Mouse (Mus musculus) hindbrain, embryonic 11.5 days (tissue): ENCODE data around the gene Olfr1382. TPM values are rescaled to one million over a fixed set of nuclear protein-coding genes. Genes with fewer than 3 reads are reported as not detected.
A peak's percentile ranks its signal among the peaks of the same experiment; 100 is the strongest.
"Not testable (repeated sequence)": the region's sequence is repeated elsewhere in the genome, so short reads cannot be mapped to it uniquely, and the experiment has no call there.

ENCODE experiments used
- ATAC-seq: fragments of 200-750 bp; cut with Nextera tagmentation; 2 replicates; pipeline ENCODE4 v1.8.0; 2017; ENCODE audit warnings: mild to moderate bottlenecking, moderate TSS enrichment, moderate library complexity; ENCODE audit not compliant: low FRiP score
- DNase-seq: peaks from one replicate; pipeline ENCODE4 v3.0.0-alpha.2; 2015; ENCODE audit warnings: low spot score
- H3K27ac ChIP-seq: fragments of 300-500 bp; sonication (generic); 2 replicates; pipeline ENCODE4 v1.5.1; 2014; ENCODE audit warnings: mild to moderate bottlenecking, low read depth, low read length
- H3K27me3 ChIP-seq: fragments of 300-500 bp; sonication (generic); 2 replicates; pipeline ENCODE4 v1.6.1; 2014; ENCODE audit warnings: mild to moderate bottlenecking, low read length, moderate library complexity, mixed read lengths; ENCODE audit not compliant: control insufficient read depth, insufficient read depth
- H3K36me3 ChIP-seq: fragments of 300-500 bp; sonication (generic); 2 replicates; pipeline ENCODE4 v1.6.1; 2014; ENCODE audit warnings: mild to moderate bottlenecking, low read length, moderate library complexity, mixed read lengths; ENCODE audit not compliant: control insufficient read depth, insufficient read depth
- H3K4me1 ChIP-seq: fragments of 300-500 bp; sonication (generic); replicated peaks from 2 replicates; pipeline ENCODE4 v1.6.1; 2014; ENCODE audit warnings: low read length, mixed read lengths; ENCODE audit not compliant: control insufficient read depth, insufficient read depth
- H3K4me2 ChIP-seq: fragments of 300-500 bp; sonication (generic); replicated peaks from 2 replicates; pipeline ENCODE4 v1.6.1; 2014; ENCODE audit warnings: mild to moderate bottlenecking, low read depth, low read length
- H3K4me3 ChIP-seq: fragments of 300-500 bp; sonication (generic); 2 replicates; pipeline ENCODE4 v1.5.1; 2014; ENCODE audit warnings: low read depth, low read length
- H3K9ac ChIP-seq: fragments of 300-500 bp; sonication (generic); 2 replicates; pipeline ENCODE4 v1.6.1; 2014; ENCODE audit warnings: low read depth, low read length
- H3K9me3 ChIP-seq: fragments of 300-500 bp; sonication (generic); 2 replicates; pipeline ENCODE4 v1.6.1; 2016; ENCODE audit warnings: low read length; ENCODE audit not compliant: control insufficient read depth
- WGBS: fragments of 180-500 bp; shearing (Covaris S2); extraction: QIAGEN DNeasy Blood & Tissue Kit; methylation state at CpG from one replicate; pipeline ENCODE4 v1.1.7; 2014; 5-methylcytosine and 5-hydroxymethylcytosine counted together
- polyA plus RNA-seq: library from polyadenylated mRNA; unstranded; fragments of >200 nt; fragmentation: Nextera tagmentation; extraction: Ambion mirVana; gene quantifications from 2 replicates; pipeline ENCODE4 v1.2.1, GENCODE M21; 2014

The Olfr1382 gene
- polyA plus RNA-seq = not detected in 2 replicates

DNA sequence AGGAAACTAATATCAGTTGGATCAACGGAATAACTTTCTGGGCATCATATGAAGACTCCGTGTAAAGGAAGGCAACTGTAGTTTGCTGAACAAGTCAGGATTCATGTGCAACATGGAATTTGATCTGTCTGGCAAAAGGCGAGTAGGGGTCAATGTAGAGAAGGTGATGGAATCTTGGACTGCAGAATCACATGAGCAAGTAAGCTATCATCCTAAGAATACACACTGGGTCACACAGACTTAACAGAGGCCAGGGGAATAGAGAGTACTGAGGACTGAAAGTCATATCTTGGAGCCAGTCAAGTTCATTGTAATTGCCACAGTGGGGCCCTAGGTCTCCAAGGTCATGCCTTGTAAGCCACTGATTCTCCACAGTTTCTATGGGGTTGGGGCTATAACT is at the start of gene Olfr1382:
TSS of gene Olfr1382 (plus strand) at position 301 of the 400 bp plus-strand sequence.
- no peaks in the 10 kb centered on the region for H3K9me3 ChIP-seq

DNA sequence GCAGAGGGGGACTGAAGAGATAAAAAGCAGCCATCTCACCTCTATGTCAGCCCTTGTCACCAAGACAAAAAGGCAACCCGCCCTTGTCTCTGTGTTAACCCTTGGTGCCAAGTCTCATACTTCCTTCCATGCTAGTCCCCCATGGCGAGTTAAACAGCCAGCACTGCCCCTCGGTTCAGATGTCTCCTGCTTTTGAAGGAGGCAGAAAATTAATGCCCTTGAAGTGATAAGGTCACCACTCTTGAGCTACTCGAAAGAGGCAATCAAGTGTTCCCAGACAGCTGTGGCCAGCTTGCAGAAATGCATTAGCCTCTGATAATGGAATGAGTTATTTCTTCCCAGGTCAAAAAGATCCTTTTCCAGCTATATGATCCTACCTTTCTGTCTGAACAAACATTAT is 42.1 kb upstream of the Olfr1382 start:
- Histone ChIP-seq H3K9me3 (no peaks in the 10 kb centered on the region), H3K4me1 (no peaks in the 10 kb centered on the region), H3K36me3 (no peaks in the 10 kb centered on the region), H3K4me3 (no peak overlapping the region), H3K9ac (no peak overlapping the region), H3K27ac (no peak overlapping the region), H3K27me3 (no peaks in the 10 kb centered on the region), H3K4me2 (no peak overlapping the region)
- ATAC-seq (no peak), DNase-seq (no peak)
- WGBS = 53% methylated on average over 4 of the region's 4 CpGs

More for the DNA sequence above, at the start of gene Olfr1382:
- DNase-seq = no peak
- Histone ChIP-seq H3K4me3 (no peak within 1 kb of the TSS), H3K4me1 (no peaks in the 10 kb centered on the region), H3K36me3 (no peaks in the 10 kb centered on the region), H3K9ac (no peak within 1 kb of the TSS), H3K27ac (no peak within 1 kb of the TSS), H3K4me2 (no peak within 1 kb of the TSS), H3K27me3 (no peaks in the 10 kb centered on the region)
- WGBS = 86% methylated on average over 3 of the region's 3 CpGs
- no peak for ATAC-seq

DNA sequence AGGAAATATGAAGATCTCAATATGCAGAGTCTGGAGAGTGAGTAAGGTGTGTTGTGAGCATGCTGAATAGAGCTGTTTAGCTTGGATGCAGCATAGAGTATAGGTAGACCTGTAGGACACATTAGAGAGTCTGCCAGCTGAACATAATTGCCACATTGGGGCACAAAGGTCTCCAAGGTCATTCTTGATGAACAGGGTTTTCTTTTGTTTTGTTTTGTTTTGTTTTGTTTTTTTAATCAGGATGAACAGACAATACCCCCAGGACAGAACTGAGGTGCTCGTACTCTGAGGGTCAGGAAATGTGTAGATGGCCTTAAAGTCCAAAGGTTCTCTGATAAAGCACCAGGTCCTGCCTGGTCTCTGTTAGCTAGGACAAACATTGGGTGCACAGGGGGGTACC is 39.3 kb upstream of the Olfr1382 start, which contains the start of gene Olfr1385:
TSS of gene Olfr1385 (plus strand) at position 301 of the 400 bp plus-strand sequence.
- not testable (repeated sequence) for H3K27me3 ChIP-seq, H3K36me3 ChIP-seq, DNase-seq, H3K9ac ChIP-seq, H3K4me1 ChIP-seq, ATAC-seq, H3K9me3 ChIP-seq, H3K27ac ChIP-seq, H3K4me2 ChIP-seq, H3K4me3 ChIP-seq
- 88% methylated on average over 1 of the region's 1 CpGs for WGBS

DNA sequence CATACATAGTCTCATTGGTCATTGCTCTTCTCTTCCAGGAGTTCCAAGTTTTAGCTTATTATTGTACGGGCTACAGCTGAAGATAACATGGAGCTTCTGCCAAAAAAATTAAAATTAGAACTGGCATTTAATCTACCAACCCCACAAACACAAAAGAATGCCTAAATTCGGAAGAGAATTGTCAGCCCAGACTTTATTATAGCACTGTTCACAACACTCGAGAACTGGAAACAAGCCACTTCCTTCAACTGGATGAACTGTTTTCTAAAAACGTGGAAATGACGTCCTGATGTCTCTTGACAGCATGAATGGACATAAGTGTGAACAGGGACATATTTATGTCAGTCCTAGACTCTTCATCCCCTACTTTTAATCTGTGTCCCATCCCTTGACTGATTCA is 10.0 kb upstream of the Olfr1382 start:
- Histone ChIP-seq H3K27ac (no peak overlapping the region), H3K9ac (no peak overlapping the region), H3K36me3 (no peaks in the 10 kb centered on the region), H3K4me2 (no peak overlapping the region), H3K9me3 (no peaks in the 10 kb centered on the region), H3K4me1 (no peaks in the 10 kb centered on the region), H3K27me3 (no peaks in the 10 kb centered on the region), H3K4me3 (no peak overlapping the region)
- DNase-seq = no peak
- no peak for ATAC-seq
- 79% methylated on average over 5 of the region's 5 CpGs for WGBS

DNA sequence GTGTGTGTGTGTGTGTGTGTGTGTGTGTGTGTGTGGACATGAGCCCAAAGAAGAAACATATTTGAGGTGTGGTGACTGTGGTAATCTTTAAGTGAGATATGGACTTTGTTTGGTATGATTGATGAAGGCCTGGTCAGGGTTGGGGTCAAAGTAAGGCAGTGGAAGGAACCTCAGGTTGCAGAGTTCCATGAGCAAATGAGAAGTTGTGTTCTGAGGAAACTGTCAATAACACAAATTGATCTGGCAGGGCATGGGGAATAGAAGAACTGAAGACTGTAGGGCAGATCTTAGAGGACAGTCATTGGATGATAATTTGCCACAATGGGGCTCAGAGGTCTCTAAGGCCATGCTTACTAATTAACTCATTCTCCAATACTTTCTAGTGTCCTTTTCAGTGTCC is 8.7 kb upstream of the Olfr1382 start, which contains the start of gene Olfr1383:
TSS of gene Olfr1383 (plus strand) at position 301 of the 400 bp plus-strand sequence.
- no peak within 1 kb of the TSS for H3K9ac ChIP-seq
- H3K4me1 ChIP-seq = no peaks in the 10 kb centered on the region
- H3K36me3 ChIP-seq = no peaks in the 10 kb centered on the region
- ATAC-seq = no peak
- H3K27ac ChIP-seq = no peak within 1 kb of the TSS
- no peak within 1 kb of the TSS for H3K4me2 ChIP-seq
- no peak within 1 kb of the TSS for H3K4me3 ChIP-seq
- no peaks in the 10 kb centered on the region for H3K9me3 ChIP-seq
- DNase-seq = no peak
- no peaks in the 10 kb centered on the region for H3K27me3 ChIP-seq

DNA sequence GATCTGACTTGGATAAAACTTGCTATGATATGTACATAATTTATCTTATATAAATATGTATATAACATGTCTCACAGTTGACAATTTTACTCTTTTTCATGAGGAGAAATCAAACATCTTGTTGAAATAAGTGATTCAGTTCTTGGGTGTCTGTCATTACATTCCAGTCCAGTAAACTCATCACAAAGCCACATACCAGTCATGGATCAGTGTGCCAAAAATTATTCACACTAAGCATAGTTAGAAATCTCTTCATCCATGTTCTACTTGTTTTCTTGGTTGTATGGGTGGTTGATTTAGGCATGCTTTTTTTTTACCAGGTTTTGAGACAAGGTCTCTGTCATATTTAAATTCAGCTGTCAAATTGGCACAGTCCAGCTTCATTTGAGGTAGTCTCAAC is 4.7 kb downstream of the Olfr1382 start:
- Histone ChIP-seq H3K36me3 (no peaks in the 10 kb centered on the region), H3K4me3 (no peak overlapping the region), H3K9me3 (no peaks in the 10 kb centered on the region), H3K27ac (no peak overlapping the region), H3K27me3 (no peaks in the 10 kb centered on the region), H3K4me1 (no peaks in the 10 kb centered on the region), H3K9ac (no peak overlapping the region), H3K4me2 (no peak overlapping the region)
- no peak for DNase-seq
- ATAC-seq = no peak

DNA sequence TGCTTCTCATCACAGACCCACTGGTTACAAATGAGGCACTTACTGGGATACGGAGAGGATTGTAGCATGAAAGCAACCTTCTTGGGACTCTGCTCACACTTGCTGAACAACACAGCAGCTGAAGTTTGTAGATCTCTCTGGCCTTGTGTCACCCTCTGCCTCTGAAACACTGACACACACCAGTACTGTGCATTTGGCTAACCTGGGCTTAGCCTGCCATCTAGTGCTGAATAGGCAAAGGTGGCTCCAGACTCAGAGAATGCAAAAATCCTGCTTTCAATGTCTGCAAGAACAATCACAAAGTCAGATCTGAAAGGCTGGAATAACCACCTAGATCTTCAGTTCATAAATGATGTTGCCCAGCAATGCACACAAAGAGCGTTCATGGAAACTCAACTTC is 8.6 kb downstream of the Olfr1382 start:
- not testable (repeated sequence) for H3K4me1 ChIP-seq, ATAC-seq, H3K27ac ChIP-seq, H3K9me3 ChIP-seq, H3K9ac ChIP-seq, H3K27me3 ChIP-seq, H3K4me3 ChIP-seq, H3K36me3 ChIP-seq, H3K4me2 ChIP-seq
- 95% methylated on average over 2 of the region's 2 CpGs for WGBS
- DNase-seq = peak; percentile 5

DNA sequence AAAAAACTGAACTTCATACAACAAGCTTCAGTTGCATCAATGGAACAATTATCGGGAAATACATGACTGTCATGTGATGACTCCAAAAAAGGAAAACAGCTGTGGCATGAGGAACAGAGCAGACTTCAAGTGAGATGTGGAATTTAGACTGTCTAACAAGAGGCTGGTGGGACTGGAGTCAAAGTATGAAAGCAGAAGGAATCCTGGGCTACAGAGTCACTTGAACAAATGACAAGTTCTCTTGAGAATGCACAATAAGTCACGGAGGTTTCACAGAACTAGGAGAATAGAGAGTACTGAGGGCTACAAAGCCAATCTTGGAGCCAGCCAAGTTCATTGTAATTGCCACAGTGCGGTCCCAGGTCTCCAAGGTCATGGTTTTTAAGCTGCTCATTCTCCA is 15.1 kb downstream of the Olfr1382 start, which contains the start of gene Olfr1381:
TSS of gene Olfr1381 (plus strand) at position 301 of the 400 bp plus-strand sequence.
- H3K27me3 ChIP-seq, DNase-seq, H3K9me3 ChIP-seq, H3K36me3 ChIP-seq, H3K27ac ChIP-seq, H3K9ac ChIP-seq, H3K4me2 ChIP-seq, H3K4me3 ChIP-seq, H3K4me1 ChIP-seq: not testable (repeated sequence)
- 58% methylated on average over 3 of the region's 3 CpGs for WGBS
- peak; percentile 30; the same call in 1 of the 2 replicates for ATAC-seq

DNA sequence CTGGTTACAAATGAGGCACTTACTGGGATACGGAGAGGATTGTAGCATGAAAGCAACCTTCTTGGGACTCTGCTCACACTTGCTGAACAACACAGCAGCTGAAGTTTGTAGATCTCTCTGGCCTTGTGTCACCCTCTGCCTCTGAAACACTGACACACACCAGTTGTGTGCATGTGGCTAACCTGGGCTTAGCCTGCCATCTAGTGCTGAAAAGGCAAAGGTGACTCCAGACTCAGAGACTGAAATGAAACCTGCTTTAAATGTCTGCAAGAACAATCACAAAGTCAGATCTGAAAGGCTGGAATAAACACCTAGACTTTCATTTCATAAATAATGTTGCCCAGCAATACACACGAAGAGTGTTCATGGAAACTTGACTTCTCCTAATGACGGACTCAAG is 26.0 kb downstream of the Olfr1382 start:
- DNase-seq = peak; percentile 1
- not testable (repeated sequence) for H3K27me3 ChIP-seq, H3K27ac ChIP-seq, H3K9ac ChIP-seq, ATAC-seq, H3K4me1 ChIP-seq, H3K4me3 ChIP-seq, H3K9me3 ChIP-seq, H3K4me2 ChIP-seq, H3K36me3 ChIP-seq
- WGBS = 89% methylated on average over 3 of the region's 3 CpGs
